Mouse (Mus musculus) embryonic facial prominence, embryonic 14.5 days (tissue): ENCODE measurements around the gene Tatdn3. TPM values are rescaled to one million over a fixed set of nuclear protein-coding genes. Genes with fewer than 3 reads are reported as not detected.
A peak's percentile ranks its signal among the peaks of the same experiment; 100 is the strongest.
"Not testable (repeated sequence)": the region's sequence is repeated elsewhere in the genome, so short reads cannot be mapped to it uniquely, and the experiment has no call there.

Source experiments
- ATAC-seq: fragments of 200-750 bp; cut with Nextera tagmentation; 2 replicates; pipeline ENCODE4 v1.8.0; 2017; ENCODE audit warnings: low read depth, moderate number of reproducible peaks, moderate TSS enrichment
- DNase-seq: peaks from one replicate; pipeline ENCODE4 v3.0.0-alpha.2; 2015; ENCODE audit warnings: low spot score
- H3K27ac ChIP-seq: fragments of 300-500 bp; sonication (generic); replicated peaks from 2 replicates; pipeline ENCODE4 v1.5.1; 2014; ENCODE audit warnings: low read depth, mild to moderate bottlenecking, low read length, moderate library complexity
- H3K27me3 ChIP-seq: fragments of 300-500 bp; sonication (generic); replicated peaks from 2 replicates; pipeline ENCODE4 v1.6.1; 2014; ENCODE audit warnings: low read length; ENCODE audit not compliant: control insufficient read depth, insufficient read depth
- H3K36me3 ChIP-seq: fragments of 300-500 bp; sonication (generic); 2 replicates; pipeline ENCODE4 v1.6.1; 2014; ENCODE audit warnings: low read length, mixed read lengths; ENCODE audit not compliant: control insufficient read depth, insufficient read depth
- H3K4me1 ChIP-seq: fragments of 300-500 bp; sonication (generic); 2 replicates; pipeline ENCODE4 v1.6.1; 2014; ENCODE audit warnings: antibody characterized with exemption, low read length; ENCODE audit not compliant: control insufficient read depth, insufficient read depth
- H3K4me2 ChIP-seq: fragments of 300-500 bp; sonication (generic); 2 replicates; pipeline ENCODE4 v1.6.1; 2014; ENCODE audit warnings: low read depth, mild to moderate bottlenecking, low read length, moderate library complexity, mixed read lengths
- H3K4me3 ChIP-seq: fragments of 300-500 bp; sonication (generic); 2 replicates; pipeline ENCODE4 v1.5.1; 2014; ENCODE audit warnings: low read depth, mild to moderate bottlenecking, low read length
- H3K9ac ChIP-seq: fragments of 300-500 bp; sonication (generic); 2 replicates; pipeline ENCODE4 v1.6.1; 2014; ENCODE audit warnings: low read depth, mild to moderate bottlenecking, low read length, moderate library complexity, mixed read lengths
- H3K9me3 ChIP-seq: fragments of 300-500 bp; sonication (generic); 2 replicates; pipeline ENCODE4 v1.6.1; 2016; ENCODE audit warnings: low read length; ENCODE audit not compliant: control insufficient read depth
- WGBS: fragments of 180-500 bp; shearing (Covaris S2); extraction: QIAGEN DNeasy Blood & Tissue Kit; methylation state at CpG from one replicate; pipeline ENCODE4 v1.1.7; 2014; 5-methylcytosine and 5-hydroxymethylcytosine counted together
- polyA plus RNA-seq: library from polyadenylated mRNA; unstranded; fragments of >200 nt; fragmentation: Nextera tagmentation; extraction: Ambion mirVana; gene quantifications from 2 replicates; pipeline ENCODE4 v1.2.1, GENCODE M21; 2014

Tatdn3 gene
- polyA plus RNA-seq, 1 experiment from 2014 or later: 12.9 TPM

GRCm38 (mm10) chr1:191036554-191037334, 26.0 kb downstream of the Tatdn3 start, which contains the start of gene Spata45:
Spata45 (plus strand) TSS chr1:191036639.
- H3K27ac ChIP-seq: no peak within 1 kb of the TSS
- no peak within 1 kb of the TSS for H3K4me3 ChIP-seq
- H3K4me2 ChIP-seq: no peak within 1 kb of the TSS
- no peaks in the 10 kb centered on the region for H3K4me1 ChIP-seq
- H3K9me3 ChIP-seq: no peaks in the 10 kb centered on the region
- WGBS: 81% methylated on average over 6 of the region's 6 CpGs
- DNase-seq: no peak
- no peak within 1 kb of the TSS for H3K9ac ChIP-seq
- no peak for ATAC-seq
- H3K27me3 ChIP-seq: no peaks in the 10 kb centered on the region
- no peaks in the 10 kb centered on the region for H3K36me3 ChIP-seq

- Histone ChIP-seq H3K9me3 (no peaks in the 10 kb centered on the region), H3K4me3 (no peak overlapping the region), H3K4me2 (no peak overlapping the region), H3K4me1 (no peaks in the 10 kb centered on the region), H3K9ac (no peak overlapping the region), H3K27ac (no peak overlapping the region), H3K27me3 (no peaks in the 10 kb centered on the region), H3K36me3 (no peaks in the 10 kb centered on the region)
- ATAC-seq (no peak), DNase-seq (peak; percentile 17)
- 42% methylated on average over 4 of the region's 4 CpGs for WGBS
Observed at GRCm38 (mm10) chr1:191035649-191036048, 27.1 kb downstream of the Tatdn3 start.

GRCm38 (mm10) chr1:191030922-191031425, 31.8 kb downstream of the Tatdn3 start:
- WGBS: 63% methylated on average over 6 of the region's 6 CpGs
- not testable (repeated sequence) for H3K4me3 ChIP-seq, H3K4me2 ChIP-seq, H3K4me1 ChIP-seq, H3K9ac ChIP-seq, DNase-seq, H3K36me3 ChIP-seq, H3K27me3 ChIP-seq, H3K9me3 ChIP-seq, ATAC-seq, H3K27ac ChIP-seq

GRCm38 (mm10) chr1:191030182-191030581, 32.5 kb downstream of the Tatdn3 start:
- Histone ChIP-seq H3K27me3 (no peaks in the 10 kb centered on the region), H3K9ac (no peak overlapping the region), H3K4me2 (no peak overlapping the region), H3K4me3 (no peak overlapping the region), H3K9me3 (no peaks in the 10 kb centered on the region), H3K36me3 (no peaks in the 10 kb centered on the region), H3K27ac (no peak overlapping the region), H3K4me1 (0 out of 2 replicates have a peak, but pooled peaks cover under 1% of the 10 kb centered on the region)
- WGBS: 57% methylated on average over 10 of the region's 10 CpGs
- no peak for ATAC-seq
- no peak for DNase-seq

- under 1% methylated on average over 37 of the region's 50 CpGs for WGBS
- Histone ChIP-seq H3K4me2 (peak within 1 kb of the TSS; percentile 89), H3K9me3 (no peaks in the 10 kb centered on the region), H3K36me3 (peaks cover 4% of the 10 kb centered on the region; the same call in 1 of the 2 replicates), H3K4me3 (peak within 1 kb of the TSS; percentile 71), H3K9ac (peak within 1 kb of the TSS; percentile 84), H3K27me3 (no peaks in the 10 kb centered on the region), H3K27ac (peak within 1 kb of the TSS; percentile 82), H3K4me1 (0 out of 2 replicates have a peak, but pooled peaks cover 9% of the 10 kb centered on the region)
- DNase-seq (peak; percentile 100), ATAC-seq (peak; percentile 100)
Observed at GRCm38 (mm10) chr1:191026021-191026713, 36.6 kb downstream of the Tatdn3 start, which contains the start of gene Flvcr1. Flvcr1 (minus strand) TSS chr1:191026158.

- WGBS: 3% methylated on average over 34 of the region's 69 CpGs
- DNase-seq: peak; percentile 22
- Histone ChIP-seq H3K9ac (peak overlapping the region; percentile 84), H3K4me2 (peak overlapping the region; percentile 89), H3K4me1 (0 out of 2 replicates have a peak, but pooled peaks cover 9% of the 10 kb centered on the region), H3K9me3 (no peaks in the 10 kb centered on the region), H3K27me3 (no peaks in the 10 kb centered on the region), H3K27ac (peak overlapping the region; percentile 69; the same call in 1 of the 2 replicates), H3K36me3 (peaks cover 10% of the 10 kb centered on the region; the same call in 1 of the 2 replicates), H3K4me3 (peak overlapping the region; percentile 71)
- no peak for ATAC-seq
Observed at GRCm38 (mm10) chr1:191025016-191026012, 37.4 kb downstream of the Tatdn3 start.

- H3K4me1 ChIP-seq, H3K4me3 ChIP-seq, DNase-seq, H3K4me2 ChIP-seq, H3K9ac ChIP-seq, H3K9me3 ChIP-seq, H3K27me3 ChIP-seq, ATAC-seq, H3K27ac ChIP-seq: not testable (repeated sequence)
- peaks cover 12% of the 10 kb centered on the region; the same call in 1 of the 2 replicates for H3K36me3 ChIP-seq
- WGBS: 93% methylated on average over 5 of the region's 6 CpGs
Observed at GRCm38 (mm10) chr1:191023806-191024205, 38.9 kb downstream of the Tatdn3 start.
